Comparison of ENCODE assay signal across 9 mouse cellular contexts in genomic region chr12:77177811-77178578, GRCm38 (mm10). TPM values are rescaled to one million over a fixed set of nuclear protein-coding genes. Genes with fewer than 3 reads are reported as not detected.
A peak's percentile ranks its signal among the peaks of the same experiment; 100 is the strongest.
DNase-seq lines count a peak whose midpoint lies in the region; ATAC-seq lines count a peak whose summit lies in the region.
"Had no signal": no experiment of that assay in that cellular context is flagged by ENCODE, and none has a peak within 500 bp of the region (broad histone marks: within the 10 kb centered on the region; RNA-seq: fewer than 3 reads in every experiment).

No protein-coding gene starts in this region.

- 49% methylated on average over 15 of the region's 15 CpGs for WGBS in midbrain, embryonic 10.5 days
- 41% methylated on average over 15 of the region's 15 CpGs for WGBS in midbrain, embryonic 16.5 days
- 21% methylated on average over 15 of the region's 15 CpGs for WGBS in embryonic facial prominence, embryonic 12.5 days
- WGBS in limb, embryonic 13.5 days: 24% methylated on average over 15 of the region's 15 CpGs
- WGBS in stomach, embryonic 15.5 days: 14% methylated on average over 15 of the region's 15 CpGs

- H3K4me3 ChIP-seq in midbrain, embryonic 10.5 days: no peak overlapping the region
- H3K4me3 ChIP-seq in midbrain, embryonic 16.5 days (ENCODE audit: low read depth, low read length): no peak overlapping the region
- H3K4me3 ChIP-seq in embryonic facial prominence, embryonic 12.5 days: no peak overlapping the region
- no peak overlapping the region for H3K4me3 ChIP-seq in limb, embryonic 13.5 days
- H3K4me3 ChIP-seq in stomach, embryonic 15.5 days (replicated peaks): no peak overlapping the region
- H3K4me3 ChIP-seq: midbrain, embryonic 12.5 days had no signal

- peaks cover 9% of the 10 kb centered on the region for H3K4me1 ChIP-seq in midbrain, embryonic 10.5 days
- no peaks in the 10 kb centered on the region for H3K4me1 ChIP-seq in midbrain, embryonic 16.5 days (ENCODE audit: control insufficient read depth, insufficient read depth, low read length)
- peaks cover 10% of the 10 kb centered on the region for H3K4me1 ChIP-seq in embryonic facial prominence, embryonic 12.5 days
- peaks cover 15% of the 10 kb centered on the region for H3K4me1 ChIP-seq in limb, embryonic 13.5 days
- peaks cover 14% of the 10 kb centered on the region for H3K4me1 ChIP-seq in stomach, embryonic 15.5 days

- no peak overlapping the region for H3K4me2 ChIP-seq in midbrain, embryonic 16.5 days (ENCODE audit: low read length)
- H3K4me2 ChIP-seq in embryonic facial prominence, embryonic 12.5 days (replicated peaks): no peak overlapping the region
- H3K4me2 ChIP-seq in limb, embryonic 13.5 days (replicated peaks): peak overlapping the region; percentile 19; the same call in 1 of the 2 replicates
- H3K4me2 ChIP-seq in stomach, embryonic 15.5 days: peak overlapping the region; percentile 19
- H3K4me2 ChIP-seq: midbrain, embryonic 12.5 days had no signal

- peak overlapping the region; percentile 61; the same call in 1 of the 2 replicates for H3K27ac ChIP-seq in midbrain, embryonic 10.5 days (replicated peaks)
- H3K27ac ChIP-seq in midbrain, embryonic 16.5 days (ENCODE audit: low read length): no peak overlapping the region
- H3K27ac ChIP-seq in embryonic facial prominence, embryonic 12.5 days: 0 out of 2 replicates have a peak overlapping the region, but pooled peaks have one; percentile 6
- H3K27ac ChIP-seq in limb, embryonic 13.5 days: no peak overlapping the region
- peak overlapping the region; percentile 76 for H3K27ac ChIP-seq in stomach, embryonic 15.5 days
- H3K27ac ChIP-seq: midbrain, embryonic 12.5 days had no signal

- no peak for ATAC-seq in midbrain, embryonic 16.5 days
- ATAC-seq in embryonic facial prominence, embryonic 12.5 days (ENCODE audit: insufficient number of reproducible peaks, insufficient read depth, low FRiP score, low TSS enrichment): no peak
- ATAC-seq in limb, embryonic 13.5 days (ENCODE audit: low FRiP score, low read depth): no peak
- ATAC-seq in stomach, embryonic 15.5 days (ENCODE audit: insufficient read depth, low FRiP score, low read depth): peak; percentile 73; the same call in 1 of the 2 replicates

- H3K36me3 ChIP-seq in midbrain, embryonic 10.5 days: no peaks in the 10 kb centered on the region
- H3K36me3 ChIP-seq in midbrain, embryonic 16.5 days (ENCODE audit: control insufficient read depth, insufficient read depth, low read length): no peaks in the 10 kb centered on the region
- no peaks in the 10 kb centered on the region for H3K36me3 ChIP-seq in embryonic facial prominence, embryonic 12.5 days
- no peaks in the 10 kb centered on the region for H3K36me3 ChIP-seq in limb, embryonic 13.5 days
- H3K36me3 ChIP-seq in stomach, embryonic 15.5 days: no peaks in the 10 kb centered on the region
- H3K36me3 ChIP-seq: midbrain, embryonic 12.5 days had no signal

- H3K27me3 ChIP-seq in midbrain, embryonic 10.5 days (ENCODE audit: low read depth, poor library complexity, severe bottlenecking): no peaks in the 10 kb centered on the region
- H3K27me3 ChIP-seq in midbrain, embryonic 16.5 days (ENCODE audit: control insufficient read depth, insufficient read depth, low read depth, low read length): no peaks in the 10 kb centered on the region
- no peaks in the 10 kb centered on the region for H3K27me3 ChIP-seq in embryonic facial prominence, embryonic 12.5 days
- H3K27me3 ChIP-seq in limb, embryonic 13.5 days: no peaks in the 10 kb centered on the region
- no peaks in the 10 kb centered on the region for H3K27me3 ChIP-seq in stomach, embryonic 15.5 days (replicated peaks)
- H3K27me3 ChIP-seq: midbrain, embryonic 12.5 days had no signal

- no peaks in the 10 kb centered on the region for H3K9me3 ChIP-seq in midbrain, embryonic 10.5 days (replicated peaks)
- H3K9me3 ChIP-seq in midbrain, embryonic 16.5 days (replicated peaks; ENCODE audit: control insufficient read depth, low read length, poor library complexity, severe bottlenecking): no peaks in the 10 kb centered on the region
- no peaks in the 10 kb centered on the region for H3K9me3 ChIP-seq in embryonic facial prominence, embryonic 12.5 days
- no peaks in the 10 kb centered on the region for H3K9me3 ChIP-seq in limb, embryonic 13.5 days
- H3K9me3 ChIP-seq in stomach, embryonic 15.5 days: no peaks in the 10 kb centered on the region
- H3K9me3 ChIP-seq: midbrain, embryonic 12.5 days had no signal

- H3K9ac ChIP-seq in midbrain, embryonic 16.5 days (ENCODE audit: low read depth, low read length): no peak overlapping the region
- H3K9ac ChIP-seq in embryonic facial prominence, embryonic 12.5 days: no peak overlapping the region
- H3K9ac ChIP-seq in limb, embryonic 13.5 days: no peak overlapping the region
- no peak overlapping the region for H3K9ac ChIP-seq in stomach, embryonic 15.5 days
- H3K9ac ChIP-seq: midbrain, embryonic 12.5 days had no signal

- peak; percentile 24 for DNase-seq in midbrain, embryonic 10.5 days (ENCODE audit: low spot score)
- DNase-seq in frontal cortex, adult 2 months (ENCODE audit: extremely low spot score in 1 of 2, low spot score in 1 of 2): no peak
- DNase-seq in gastrocnemius, postnatal 25 days: no peak
- DNase-seq in ovary, postnatal 10 days (ENCODE audit: low spot score): no peak

RNA-seq across cellular contexts. Expression of gene Fut8, which starts 59.9 kb away (rescaled TPM):
- polyA plus RNA-seq in midbrain, embryonic 10.5 days (2016; fragmentation: Nextera tagmentation; extraction: Ambion mirVana): 28.5 and 30.0 TPM in 2 replicates
- 68.8 and 69.5 TPM in 2 replicates for polyA plus RNA-seq in midbrain, embryonic 16.5 days (2015; fragmentation: Nextera tagmentation; extraction: Ambion mirVana)
- polyA plus RNA-seq in embryonic facial prominence, embryonic 12.5 days (2016; fragmentation: Nextera tagmentation; extraction: Ambion mirVana): 32.4 and 33.8 TPM in 2 replicates
- 28.0 and 28.8 TPM in 2 replicates for polyA plus RNA-seq in limb, embryonic 13.5 days (2015; fragmentation: Nextera tagmentation; extraction: Ambion mirVana)
- polyA plus RNA-seq in stomach, embryonic 15.5 days (2015; fragmentation: Nextera tagmentation; extraction: Ambion mirVana): 30.3 and 30.4 TPM in 2 replicates
- polyA plus RNA-seq in frontal cortex, adult 2 months (2012; rRNA removed): 25.8 and 29.8 TPM in 2 replicates
- 10 to 100 TPM; 12.2 to 14.5 TPM for total RNA-seq in gastrocnemius, postnatal 25 days (2021)

Comparison
In these comparisons a context has a peak if more than half of its experiments do, and no peak if none do; other contexts are left out.
1. H3K27ac ChIP-seq: peak in midbrain, embryonic 10.5 days (single experiment), embryonic facial prominence, embryonic 12.5 days (single experiment) and stomach, embryonic 15.5 days (single experiment); none in midbrain, embryonic 16.5 days (single experiment) and limb, embryonic 13.5 days (single experiment).
2. H3K4me2 ChIP-seq: peak in limb, embryonic 13.5 days (single experiment) and stomach, embryonic 15.5 days (single experiment); none in midbrain, embryonic 16.5 days (single experiment) and embryonic facial prominence, embryonic 12.5 days (single experiment).